ENCODE assay signal across 23 mouse cellular contexts in genomic region chr2:48350206-48350605, GRCm38 (mm10).
A peak's percentile ranks its signal among the peaks of the same experiment; 100 is the strongest.
DNase-seq lines count a peak whose midpoint lies in the region; ATAC-seq and TF ChIP-seq lines count a peak whose summit lies in the region.
"Had no signal": no experiment of that assay in that cellular context is flagged by ENCODE, and none has a peak within 500 bp of the region (broad histone marks: within the 10 kb centered on the region; RNA-seq: fewer than 3 reads in every experiment).

No protein-coding gene starts in this region.

- 94% methylated on average over 1 of the region's 1 CpGs for WGBS in midbrain, postnatal 0 days

- H3K4me1 ChIP-seq in bone marrow macrophage, adult 2 months (ENCODE audit: control insufficient read depth, insufficient read depth, low read length) = peaks cover 6% of the 10 kb centered on the region
- no peaks in the 10 kb centered on the region for H3K4me1 ChIP-seq in midbrain, postnatal 0 days (ENCODE audit: insufficient read depth, low read length)
- H3K4me1 ChIP-seq: embryonic facial prominence, embryonic 10.5 days; forebrain, embryonic 13.5 days; heart, embryonic 13.5 days; hindbrain, embryonic 15.5 days had no signal

- no peak for TF ChIP-seq POLR2A in bone marrow macrophage, adult 2 months (IDR thresholded peaks at IDR 0.05; ENCODE audit: borderline replicate concordance, low read depth, low read length)

- no peak overlapping the region for H3K4me3 ChIP-seq in bone marrow macrophage, adult 2 months (ENCODE audit: insufficient read depth, low read length)
- no peak overlapping the region for H3K4me3 ChIP-seq in midbrain, postnatal 0 days (ENCODE audit: low read depth, low read length)
- H3K4me3 ChIP-seq: embryonic facial prominence, embryonic 10.5 days; forebrain, embryonic 13.5 days; gastrocnemius, adult 2 months; heart, embryonic 13.5 days; hindbrain, embryonic 15.5 days had no signal

- no peaks in the 10 kb centered on the region for H3K27me3 ChIP-seq in midbrain, postnatal 0 days (ENCODE audit: insufficient read depth, low read length)
- H3K27me3 ChIP-seq: CH12.LX; forebrain, embryonic 13.5 days; heart, embryonic 13.5 days; hindbrain, embryonic 15.5 days had no signal

- H3K9me3 ChIP-seq in midbrain, postnatal 0 days (ENCODE audit: low read length) = no peaks in the 10 kb centered on the region
- H3K9me3 ChIP-seq: embryonic facial prominence, embryonic 10.5 days; forebrain, embryonic 13.5 days; heart, embryonic 13.5 days; hindbrain, embryonic 15.5 days had no signal

- ATAC-seq in megakaryocyte, adult 5-6 weeks (ENCODE audit: poor library complexity, severe bottlenecking) = peak; percentile 57
- ATAC-seq in midbrain, postnatal 0 days (ENCODE audit: low FRiP score) = no peak
- ATAC-seq: forebrain, embryonic 13.5 days; forebrain, postnatal 0 days had no signal

- H3K27ac ChIP-seq in bone marrow macrophage, adult 2 months (ENCODE audit: insufficient read depth, low read depth, low read length) = peak overlapping the region; percentile 28
- H3K27ac ChIP-seq in midbrain, postnatal 0 days (ENCODE audit: low read depth, low read length) = no peak overlapping the region
- H3K27ac ChIP-seq: embryonic facial prominence, embryonic 10.5 days; forebrain, embryonic 13.5 days; gastrocnemius, adult 2 months; heart, embryonic 13.5 days; hindbrain, embryonic 15.5 days had no signal

- no peak overlapping the region for H3K4me2 ChIP-seq in midbrain, postnatal 0 days (ENCODE audit: low read depth, low read length, poor library complexity, severe bottlenecking)
- H3K4me2 ChIP-seq: forebrain, embryonic 13.5 days; heart, embryonic 13.5 days; hindbrain, embryonic 15.5 days had no signal

- no peak for TF ChIP-seq CTCF in bone marrow macrophage, adult 2 months (IDR thresholded peaks at IDR 0.05; ENCODE audit: low read depth, low read length)
- TF ChIP-seq CTCF in midbrain, postnatal 0 days (IDR thresholded peaks at IDR 0.05) = no peak

- H3K9ac ChIP-seq in midbrain, postnatal 0 days (replicated peaks; ENCODE audit: low read length, poor library complexity, severe bottlenecking) = no peak overlapping the region
- H3K9ac ChIP-seq: forebrain, embryonic 13.5 days; forebrain, postnatal 0 days; heart, embryonic 13.5 days; hindbrain, embryonic 15.5 days had no signal

- H3K36me3 ChIP-seq in midbrain, postnatal 0 days (ENCODE audit: insufficient read depth, low read length) = no peaks in the 10 kb centered on the region
- H3K36me3 ChIP-seq: embryonic facial prominence, embryonic 10.5 days; heart, embryonic 13.5 days; hindbrain, embryonic 15.5 days had no signal

- DNase-seq in kidney, adult 9 months = peak; percentile 3
- DNase-seq in kidney, postnatal 25 days = no peak
- peak; percentile 22 for DNase-seq in 416B (ENCODE audit: low read depth)
- DNase-seq in right cerebral cortex, postnatal 14 days = no peak
- DNase-seq in embryo, embryonic 10.5 days (ENCODE audit: low spot score) = no peak
- no peak for DNase-seq in midbrain, postnatal 0 days (ENCODE audit: low spot score)
- DNase-seq: adrenal gland, adult 8-10 months; adrenal gland, postnatal 36 days; cerebellum, adult 11 months; cerebellum, adult 8-10 months; cerebellum, postnatal 25 days; forebrain, postnatal 0 days; gastrocnemius, adult 2 months; gastrocnemius, postnatal 25 days; heart, adult 11 months; heart, postnatal 36 days had no signal

Comparison
In these comparisons a context has a peak if more than half of its experiments do, and no peak if none do; other contexts are left out.
1. DNase-seq: peak in kidney, adult 9 months (single experiment) and 416B (single experiment); none in kidney, postnatal 25 days (0 of 2), right cerebral cortex, postnatal 14 days (single experiment), embryo, embryonic 10.5 days (single experiment) and midbrain, postnatal 0 days (single experiment).